Mouse (Mus musculus) CH12.LX (cell line): ENCODE data around the gene Gm36028. TPM values are rescaled to one million over a fixed set of nuclear protein-coding genes. Genes with fewer than 3 reads are reported as not detected.

ENCODE experiments used
- DNase-seq: peaks from one replicate; pipeline ENCODE4 v3.0.0-alpha.2; 2013; ENCODE audit errors: extremely low read depth
- H3K27ac ChIP-seq: 2 replicates; pipeline ENCODE4 v1.5.1; 2012; ENCODE audit warnings: low read depth, mild to moderate bottlenecking, control low read depth, moderate library complexity; ENCODE audit not compliant: insufficient read depth
- H3K27me3 ChIP-seq: replicated peaks from 2 replicates; pipeline ENCODE3; 2012; ENCODE audit warnings: inconsistent platforms
- H3K36me3 ChIP-seq, 2 experiments: replicated peaks in 1 of 2; 2 replicates each; pipeline versions ENCODE3 to v1.6.1; 2012; ENCODE audit warnings: inconsistent platforms in 1 of 2, low read length in 1 of 2, mild to moderate bottlenecking in 1 of 2, mixed read lengths in 1 of 2, moderate library complexity in 1 of 2; ENCODE audit not compliant: control insufficient read depth in 1 of 2, insufficient read depth in 1 of 2
- H3K4me1 ChIP-seq, 2 experiments: 2 replicates each; pipeline ENCODE4 v1.6.1; 2012; ENCODE audit warnings: inconsistent platforms in 1 of 2, moderate library complexity in 1 of 2; ENCODE audit not compliant: insufficient read depth in 2 of 2, control insufficient read depth in 1 of 2
- H3K4me2 ChIP-seq: 2 replicates; pipeline ENCODE4 v1.6.1; 2012; ENCODE audit warnings: low read depth, mild to moderate bottlenecking, control low read depth; ENCODE audit not compliant: poor library complexity, insufficient read depth, severe bottlenecking
- H3K4me3 ChIP-seq, 3 experiments: fragments of 150-350 bp in 1 of 3; sonication (generic) in 1 of 3; replicated peaks in 1 of 3; 2 replicates each; pipeline versions ENCODE3 to v1.5.1; 2011 to 2012; ENCODE audit warnings: low read depth in 2 of 3, low read length in 2 of 3, mild to moderate bottlenecking in 2 of 3, moderate library complexity in 2 of 3, control low read depth in 1 of 3, improper control_type of control experiment in 1 of 3, inconsistent platforms in 1 of 3, mixed read lengths in 1 of 3; ENCODE audit not compliant: poor library complexity in 1 of 3
- H3K79me2 ChIP-seq: replicated peaks from 2 replicates; pipeline ENCODE4 v1.6.1; 2012; ENCODE audit warnings: mild to moderate bottlenecking, moderate library complexity; ENCODE audit not compliant: control insufficient read depth, poor library complexity, insufficient read depth, severe bottlenecking; ENCODE audit errors: extremely low read depth
- H3K9ac ChIP-seq: 2 replicates; pipeline ENCODE4 v1.6.1; 2012; ENCODE audit warnings: low read depth, mild to moderate bottlenecking, control low read depth, moderate library complexity; ENCODE audit not compliant: insufficient read depth
- H3K9me3 ChIP-seq: replicated peaks from 2 replicates; pipeline ENCODE3; 2012; ENCODE audit warnings: low read length, inconsistent platforms, mixed read lengths
- E2F4 ChIP-seq: IDR thresholded peaks from 2 replicates; pipeline ENCODE4 v1.6.1; 2011; ENCODE audit warnings: low read depth, low read length, improper control_type of control experiment; ENCODE audit not compliant: insufficient replicate concordance
- ELF1 ChIP-seq: IDR thresholded peaks from 2 replicates; pipeline ENCODE4 v1.6.1; 2014; ENCODE audit warnings: low read depth, mild to moderate bottlenecking, inconsistent platforms, low read length, improper control_type of control experiment
- ETS1 ChIP-seq: conservative IDR thresholded peaks from 2 replicates; pipeline ENCODE4 v1.6.1; 2012; ENCODE audit warnings: low read depth, mild to moderate bottlenecking, inconsistent platforms, low read length, improper control_type of control experiment, moderate library complexity
- GABPA ChIP-seq: IDR thresholded peaks from 2 replicates; pipeline ENCODE4 v1.6.1; 2012; ENCODE audit warnings: low read depth, low read length, improper control_type of control experiment, inconsistent platforms; ENCODE audit not compliant: insufficient replicate concordance
- HCFC1 ChIP-seq: IDR thresholded peaks from 2 replicates; pipeline ENCODE4 v1.6.1; 2012; ENCODE audit warnings: low read depth, mild to moderate bottlenecking, inconsistent platforms, low read length, improper control_type of control experiment
- KAT2A ChIP-seq: IDR thresholded peaks from 2 replicates; pipeline ENCODE4 v1.6.1; 2012; ENCODE audit warnings: low read length, improper control_type of control experiment, inconsistent platforms; ENCODE audit not compliant: insufficient replicate concordance
- MXI1 ChIP-seq: IDR thresholded peaks from 2 replicates; pipeline ENCODE4 v1.6.1; 2011; ENCODE audit warnings: mild to moderate bottlenecking, low read depth, low read length, improper control_type of control experiment
- MYC ChIP-seq: IDR thresholded peaks from 2 replicates; pipeline ENCODE4 v1.6.1; 2011; ENCODE audit warnings: low read depth, mild to moderate bottlenecking, improper control_type of control experiment, low read length
- POLR2A ChIP-seq: IDR thresholded peaks from 2 replicates; pipeline ENCODE4 v1.6.1; 2011; ENCODE audit warnings: low read depth, mild to moderate bottlenecking, improper control_type of control experiment, low read length
- POLR2AphosphoS2 ChIP-seq: IDR thresholded peaks from 2 replicates; pipeline ENCODE4 v1.6.1; 2011; ENCODE audit warnings: low read depth, low read length, improper control_type of control experiment
- RAD21 ChIP-seq: IDR thresholded peaks from 2 replicates; pipeline ENCODE4 v1.6.1; 2011; ENCODE audit warnings: low read depth, mild to moderate bottlenecking, low read length, improper control_type of control experiment, moderate library complexity
- SIN3A ChIP-seq: IDR thresholded peaks from 2 replicates; pipeline ENCODE4 v1.6.1; 2012; ENCODE audit warnings: low read length, improper control_type of control experiment, inconsistent platforms
- SMC3 ChIP-seq: IDR thresholded peaks from 2 replicates; pipeline ENCODE4 v1.6.1; 2011; ENCODE audit warnings: low read depth, low read length, improper control_type of control experiment
- TBP ChIP-seq: conservative IDR thresholded peaks from 2 replicates; pipeline ENCODE4 v1.6.1; 2011; ENCODE audit warnings: low read depth, low read length, improper control_type of control experiment
- UBTF ChIP-seq: IDR thresholded peaks from 2 replicates; pipeline ENCODE4 v1.6.1; 2012; ENCODE audit warnings: low read depth, mild to moderate bottlenecking, inconsistent platforms, low read length, improper control_type of control experiment, moderate library complexity
- USF2 ChIP-seq: conservative IDR thresholded peaks from 2 replicates; pipeline ENCODE4 v1.6.1; 2011; ENCODE audit warnings: low read depth, low read length, improper control_type of control experiment
- ZKSCAN1 ChIP-seq: IDR thresholded peaks from 2 replicates; pipeline ENCODE4 v1.6.1; 2012; ENCODE audit warnings: low read depth, inconsistent platforms, low read length, improper control_type of control experiment, borderline replicate concordance
- ZMIZ1 ChIP-seq: IDR thresholded peaks from 2 replicates; pipeline ENCODE4 v1.6.1; 2012; ENCODE audit warnings: low read depth, mild to moderate bottlenecking, inconsistent platforms, low read length, improper control_type of control experiment
- ZNF384 ChIP-seq: IDR thresholded peaks from 2 replicates; pipeline ENCODE4 v1.6.1; 2012; ENCODE audit warnings: low read depth, low read length, improper control_type of control experiment, inconsistent platforms
- dilution Hi-C: fragments of 300-500 bp; cut with MboI; formaldehyde crosslinking; loops from 2 replicates; pipeline ENCODE4 v1.14.3; 2020; ENCODE audit warnings: low sequenced_read_pairs; ENCODE audit not compliant: extremely low pct_unique_long_range_greater_than_20kb, extremely low pct_ligation_motif_present
- in situ Hi-C: fragments of 300-500 bp; cut with MboI; formaldehyde crosslinking; loops from 3 replicates; pipeline ENCODE4 v1.14.3; 2019; ENCODE audit warnings: low sequenced_read_pairs, low pct_ligation_motif_present, low pct_unique_long_range_greater_than_20kb, mixed read lengths
- polyA plus RNA-seq: library from polyadenylated mRNA; unstranded; fragments of >175 nt; gene quantifications from 2 replicates; pipeline ENCODE4 v1.2.1, GENCODE M21; 2012; ENCODE audit warnings: low read depth; ENCODE audit not compliant: insufficient read length
- total RNA-seq, 2 experiments: library from RNA; depleted of rRNA; stranded (reverse); fragments of 300-350 nt in 1 of 2; fragments of >200 nt in 1 of 2; gene quantifications; 2 replicates each; pipeline ENCODE4 v1.2.3; 2012 to 2014

Gm36028 gene
- total and polyA plus RNA-seq, 3 experiments: not detected

DNA sequence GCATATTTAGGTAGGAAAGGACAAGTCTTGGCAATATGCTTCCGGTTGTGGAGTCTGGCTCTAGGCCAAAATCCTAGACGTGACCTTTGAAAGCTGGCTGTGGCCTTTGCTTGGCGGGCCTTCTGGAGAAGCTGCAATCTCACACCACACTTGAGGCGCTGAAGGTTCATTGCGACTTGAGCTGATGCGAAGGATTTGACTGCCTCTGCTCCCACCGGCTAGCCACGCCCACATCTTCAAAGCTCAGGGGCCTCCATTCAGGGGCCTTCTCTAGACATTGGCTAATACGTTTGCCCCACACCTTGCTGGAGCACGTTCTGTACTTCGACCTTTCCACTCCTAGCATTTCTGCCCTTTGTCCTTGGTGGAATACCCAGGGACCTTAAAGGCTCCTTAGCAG lies 40.4 kb upstream of the Gm36028 start:
- no peak overlapping the region for H3K27ac ChIP-seq
- TF ChIP-seq SIN3A (no peak), ZNF384 (no peak), USF2 (no peak), RAD21 (no peak), E2F4 (no peak), KAT2A (no peak), ELF1 (no peak)
- peaks cover 0 to 6% of the 10 kb centered on the region in 2 experiments; a peak in 1 of 4 replicates for H3K4me1 ChIP-seq
- no peaks in the 10 kb centered on the region for H3K79me2 ChIP-seq
- no peaks in the 10 kb centered on the region for H3K9me3 ChIP-seq
- dilution Hi-C loops: no loop called here
- no peak overlapping the region for H3K9ac ChIP-seq
- H3K36me3 ChIP-seq: no peaks in the 10 kb centered on the region
- H3K4me3 ChIP-seq: no peak overlapping the region
- H3K27me3 ChIP-seq: no peaks in the 10 kb centered on the region
- H3K4me2 ChIP-seq: no peak overlapping the region
- DNase-seq: no peak
- in situ Hi-C loops: no loop called here

DNA sequence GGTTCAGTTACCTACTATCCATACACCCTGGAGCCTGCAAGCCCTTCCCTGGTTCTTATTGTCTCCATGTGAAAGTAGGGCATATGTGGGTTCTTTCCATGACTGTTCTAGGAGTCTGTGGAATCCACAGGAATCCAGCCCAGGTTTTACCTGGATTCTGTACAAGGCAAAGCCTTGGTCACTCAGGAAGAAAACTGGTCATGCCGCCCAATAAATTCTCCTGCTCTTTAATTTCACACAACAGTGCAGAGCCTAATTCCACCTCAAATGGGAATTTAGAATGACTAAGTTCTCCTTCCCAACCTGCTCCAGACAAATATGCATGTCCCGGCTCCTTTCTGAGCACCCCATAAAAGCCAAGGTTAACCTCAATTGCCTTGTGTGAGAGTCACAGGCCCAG lies 38.4 kb upstream of the Gm36028 start:
- in situ Hi-C loops: no loop called here
- DNase-seq: no peak
- dilution Hi-C loops: no loop called here
- Histone ChIP-seq H3K4me2 (no peak overlapping the region), H3K9me3 (no peaks in the 10 kb centered on the region), H3K79me2 (no peaks in the 10 kb centered on the region), H3K9ac (no peak overlapping the region), H3K27ac (no peak overlapping the region), H3K4me1 (peaks cover 0 to 6% of the 10 kb centered on the region in 2 experiments; a peak in 1 of 4 replicates), H3K4me3 (no peak overlapping the region), H3K27me3 (no peaks in the 10 kb centered on the region), H3K36me3 (no peaks in the 10 kb centered on the region)
- TF ChIP-seq GABPA: no peak
- TF ChIP-seq TBP: no peak
- TF ChIP-seq UBTF: no peak
- TF ChIP-seq ZMIZ1: no peak
- no peak for TF ChIP-seq POLR2AphosphoS2
- no peak for TF ChIP-seq E2F4
- TF ChIP-seq ETS1: no peak
- no peak for TF ChIP-seq SMC3
- TF ChIP-seq USF2: no peak
- TF ChIP-seq HCFC1: no peak
- TF ChIP-seq KAT2A: no peak
- no peak for TF ChIP-seq POLR2A
- no peak for TF ChIP-seq MYC
- TF ChIP-seq MXI1: no peak
- no peak for TF ChIP-seq ZKSCAN1
